Mouse (Mus musculus) CH12.LX (cell line): ENCODE results near the gene Il12rb1. TPM values are rescaled to one million over a fixed set of nuclear protein-coding genes. Genes with fewer than 3 reads are reported as not detected.

Experiments
- DNase-seq: peaks from one replicate; pipeline ENCODE4 v3.0.0-alpha.2; 2013; ENCODE audit errors: extremely low read depth
- H3K27ac ChIP-seq: 2 replicates; pipeline ENCODE4 v1.5.1; 2012; ENCODE audit warnings: low read depth, mild to moderate bottlenecking, control low read depth, moderate library complexity; ENCODE audit not compliant: insufficient read depth
- H3K27me3 ChIP-seq: replicated peaks from 2 replicates; pipeline ENCODE3; 2012; ENCODE audit warnings: inconsistent platforms
- H3K36me3 ChIP-seq, 2 experiments: replicated peaks in 1 of 2; 2 replicates each; pipeline versions ENCODE3 to v1.6.1; 2012; ENCODE audit warnings: inconsistent platforms in 1 of 2, low read length in 1 of 2, mild to moderate bottlenecking in 1 of 2, mixed read lengths in 1 of 2, moderate library complexity in 1 of 2; ENCODE audit not compliant: control insufficient read depth in 1 of 2, insufficient read depth in 1 of 2
- H3K4me1 ChIP-seq, 2 experiments: 2 replicates each; pipeline ENCODE4 v1.6.1; 2012; ENCODE audit warnings: inconsistent platforms in 1 of 2, moderate library complexity in 1 of 2; ENCODE audit not compliant: insufficient read depth in 2 of 2, control insufficient read depth in 1 of 2
- H3K4me2 ChIP-seq: 2 replicates; pipeline ENCODE4 v1.6.1; 2012; ENCODE audit warnings: low read depth, mild to moderate bottlenecking, control low read depth; ENCODE audit not compliant: poor library complexity, insufficient read depth, severe bottlenecking
- H3K4me3 ChIP-seq, 3 experiments: fragments of 150-350 bp in 1 of 3; sonication (generic) in 1 of 3; replicated peaks in 1 of 3; 2 replicates each; pipeline versions ENCODE3 to v1.5.1; 2011 to 2012; ENCODE audit warnings: low read depth in 2 of 3, low read length in 2 of 3, mild to moderate bottlenecking in 2 of 3, moderate library complexity in 2 of 3, control low read depth in 1 of 3, improper control_type of control experiment in 1 of 3, inconsistent platforms in 1 of 3, mixed read lengths in 1 of 3; ENCODE audit not compliant: poor library complexity in 1 of 3
- H3K79me2 ChIP-seq: replicated peaks from 2 replicates; pipeline ENCODE4 v1.6.1; 2012; ENCODE audit warnings: mild to moderate bottlenecking, moderate library complexity; ENCODE audit not compliant: control insufficient read depth, poor library complexity, insufficient read depth, severe bottlenecking; ENCODE audit errors: extremely low read depth
- H3K9ac ChIP-seq: 2 replicates; pipeline ENCODE4 v1.6.1; 2012; ENCODE audit warnings: low read depth, mild to moderate bottlenecking, control low read depth, moderate library complexity; ENCODE audit not compliant: insufficient read depth
- H3K9me3 ChIP-seq: replicated peaks from 2 replicates; pipeline ENCODE3; 2012; ENCODE audit warnings: low read length, inconsistent platforms, mixed read lengths
- BHLHE40 ChIP-seq: IDR thresholded peaks from 2 replicates; pipeline ENCODE4 v1.6.1; 2011; ENCODE audit warnings: mild to moderate bottlenecking, low read depth, low read length, improper control_type of control experiment
- CHD1 ChIP-seq: IDR thresholded peaks from 2 replicates; pipeline ENCODE4 v1.6.1; 2012; ENCODE audit warnings: low read depth, low read length, improper control_type of control experiment, inconsistent platforms
- CHD2 ChIP-seq: IDR thresholded peaks from 2 replicates; pipeline ENCODE4 v1.6.1; 2011; ENCODE audit warnings: low read length, improper control_type of control experiment
- CTCF ChIP-seq, 2 experiments: IDR thresholded peaks in 1 of 2; conservative IDR thresholded peaks in 1 of 2; 2 replicates each; pipeline ENCODE4 v1.5.1; 2011 to 2012; ENCODE audit warnings: low read depth in 2 of 2, low read length in 2 of 2, improper control_type of control experiment in 1 of 2, inconsistent platforms in 1 of 2, mild to moderate bottlenecking in 1 of 2, moderate library complexity in 1 of 2
- EP300 ChIP-seq: IDR thresholded peaks from 2 replicates; pipeline ENCODE4 v1.6.1; 2011; ENCODE audit warnings: low read length, improper control_type of control experiment
- GABPA ChIP-seq: IDR thresholded peaks from 2 replicates; pipeline ENCODE4 v1.6.1; 2012; ENCODE audit warnings: low read depth, low read length, improper control_type of control experiment, inconsistent platforms; ENCODE audit not compliant: insufficient replicate concordance
- HCFC1 ChIP-seq: IDR thresholded peaks from 2 replicates; pipeline ENCODE4 v1.6.1; 2012; ENCODE audit warnings: low read depth, mild to moderate bottlenecking, inconsistent platforms, low read length, improper control_type of control experiment
- IRF4 ChIP-seq: IDR thresholded peaks from 2 replicates; pipeline ENCODE4 v1.6.1; 2014; ENCODE audit warnings: low read depth, mild to moderate bottlenecking, inconsistent platforms, low read length, improper control_type of control experiment
- JUN ChIP-seq: IDR thresholded peaks from 2 replicates; pipeline ENCODE4 v1.6.1; 2011; ENCODE audit warnings: low read depth, mild to moderate bottlenecking, low read length, improper control_type of control experiment, moderate library complexity; ENCODE audit not compliant: insufficient read depth
- JUND ChIP-seq: conservative IDR thresholded peaks from 2 replicates; pipeline ENCODE4 v1.6.1; 2011; ENCODE audit warnings: low read depth, low read length, improper control_type of control experiment
- MAFK ChIP-seq: IDR thresholded peaks from 2 replicates; pipeline ENCODE4 v1.6.1; 2011; ENCODE audit warnings: low read length, improper control_type of control experiment; ENCODE audit not compliant: insufficient replicate concordance
- MAX ChIP-seq: IDR thresholded peaks from 2 replicates; pipeline ENCODE4 v1.6.1; 2011; ENCODE audit warnings: low read length, improper control_type of control experiment
- MAZ ChIP-seq: IDR thresholded peaks from 2 replicates; pipeline ENCODE4 v1.6.1; 2012; ENCODE audit warnings: low read depth, mild to moderate bottlenecking, inconsistent platforms, low read length, improper control_type of control experiment, moderate library complexity
- MEF2A ChIP-seq: IDR thresholded peaks from 2 replicates; pipeline ENCODE4 v1.6.1; 2014; ENCODE audit warnings: low read depth, mild to moderate bottlenecking, inconsistent platforms, low read length, improper control_type of control experiment, borderline replicate concordance
- MXI1 ChIP-seq: IDR thresholded peaks from 2 replicates; pipeline ENCODE4 v1.6.1; 2011; ENCODE audit warnings: mild to moderate bottlenecking, low read depth, low read length, improper control_type of control experiment
- MYC ChIP-seq: IDR thresholded peaks from 2 replicates; pipeline ENCODE4 v1.6.1; 2011; ENCODE audit warnings: low read depth, mild to moderate bottlenecking, improper control_type of control experiment, low read length
- NRF1 ChIP-seq: IDR thresholded peaks from 2 replicates; pipeline ENCODE4 v1.6.1; 2014; ENCODE audit warnings: low read depth, mild to moderate bottlenecking, inconsistent platforms, low read length, improper control_type of control experiment, moderate library complexity
- PAX5 ChIP-seq: IDR thresholded peaks from 2 replicates; pipeline ENCODE4 v1.6.1; 2012; ENCODE audit warnings: low read length, inconsistent platforms, mixed read lengths
- POLR2A ChIP-seq: IDR thresholded peaks from 2 replicates; pipeline ENCODE4 v1.6.1; 2011; ENCODE audit warnings: low read depth, mild to moderate bottlenecking, improper control_type of control experiment, low read length
- POLR2AphosphoS2 ChIP-seq: IDR thresholded peaks from 2 replicates; pipeline ENCODE4 v1.6.1; 2011; ENCODE audit warnings: low read depth, low read length, improper control_type of control experiment
- RAD21 ChIP-seq: IDR thresholded peaks from 2 replicates; pipeline ENCODE4 v1.6.1; 2011; ENCODE audit warnings: low read depth, mild to moderate bottlenecking, low read length, improper control_type of control experiment, moderate library complexity
- RCOR1 ChIP-seq: conservative IDR thresholded peaks from 2 replicates; pipeline ENCODE4 v1.6.1; 2012; ENCODE audit warnings: low read depth, mild to moderate bottlenecking, inconsistent platforms, low read length, improper control_type of control experiment
- SIN3A ChIP-seq: IDR thresholded peaks from 2 replicates; pipeline ENCODE4 v1.6.1; 2012; ENCODE audit warnings: low read length, improper control_type of control experiment, inconsistent platforms
- UBTF ChIP-seq: IDR thresholded peaks from 2 replicates; pipeline ENCODE4 v1.6.1; 2012; ENCODE audit warnings: low read depth, mild to moderate bottlenecking, inconsistent platforms, low read length, improper control_type of control experiment, moderate library complexity
- USF1 ChIP-seq: IDR thresholded peaks from 2 replicates; pipeline ENCODE4 v1.6.1; 2014; ENCODE audit warnings: low read depth, mild to moderate bottlenecking, inconsistent platforms, low read length, improper control_type of control experiment
- USF2 ChIP-seq: conservative IDR thresholded peaks from 2 replicates; pipeline ENCODE4 v1.6.1; 2011; ENCODE audit warnings: low read depth, low read length, improper control_type of control experiment
- ZC3H11A ChIP-seq: IDR thresholded peaks from 2 replicates; pipeline ENCODE4 v1.6.1; 2012; ENCODE audit warnings: low read depth, mild to moderate bottlenecking, inconsistent platforms, low read length, improper control_type of control experiment
- dilution Hi-C: fragments of 300-500 bp; cut with MboI; formaldehyde crosslinking; loops from 2 replicates; pipeline ENCODE4 v1.14.3; 2020; ENCODE audit warnings: low sequenced_read_pairs; ENCODE audit not compliant: extremely low pct_unique_long_range_greater_than_20kb, extremely low pct_ligation_motif_present
- in situ Hi-C: fragments of 300-500 bp; cut with MboI; formaldehyde crosslinking; loops from 3 replicates; pipeline ENCODE4 v1.14.3; 2019; ENCODE audit warnings: low sequenced_read_pairs, low pct_ligation_motif_present, low pct_unique_long_range_greater_than_20kb, mixed read lengths
- polyA plus RNA-seq: library from polyadenylated mRNA; unstranded; fragments of >175 nt; gene quantifications from 2 replicates; pipeline ENCODE4 v1.2.1, GENCODE M21; 2012; ENCODE audit warnings: low read depth; ENCODE audit not compliant: insufficient read length
- total RNA-seq, 2 experiments: library from RNA; depleted of rRNA; stranded (reverse); fragments of 300-350 nt in 1 of 2; fragments of >200 nt in 1 of 2; gene quantifications; 2 replicates each; pipeline ENCODE4 v1.2.3; 2012 to 2014

Gene Il12rb1
- total and polyA plus RNA-seq, 3 experiments: 4.5 to 23.2 (median 12.5) TPM

GRCm38 (mm10) chr8:70838654-70839407 lies 30.6 kb downstream of the Il12rb1 start:
- H3K9ac ChIP-seq: peak overlapping the region; percentile 68
- H3K9me3 ChIP-seq: no peaks in the 10 kb centered on the region
- H3K27me3 ChIP-seq: peaks cover 19% of the 10 kb centered on the region
- peak overlapping the region; percentile 56 for H3K27ac ChIP-seq
- no peak for TF ChIP-seq CHD2
- TF ChIP-seq RAD21: no peak
- TF ChIP-seq USF1: no peak
- no peak for TF ChIP-seq SIN3A
- no peak for TF ChIP-seq USF2
- peak; percentile 42; the same call in 1 of the 2 replicates for TF ChIP-seq NRF1
- TF ChIP-seq MXI1: peak; percentile 43; the same call in 1 of the 2 replicates
- 0 out of 2 replicates have a peak, but pooled peaks have one; percentile 10 for TF ChIP-seq MAX
- H3K4me1 ChIP-seq: peaks cover 6 to 23% of the 10 kb centered on the region in 2 experiments
- no peaks in the 10 kb centered on the region for H3K79me2 ChIP-seq
- peaks cover 12 to 27% of the 10 kb centered on the region in 2 experiments for H3K36me3 ChIP-seq
- H3K4me3 ChIP-seq: peak overlapping the region; percentile 69 to 80 (median 79)
- in situ Hi-C loops: no loop called here
- no peak for DNase-seq
- H3K4me2 ChIP-seq: peak overlapping the region; percentile 21
- dilution Hi-C loops: no loop called here

GRCm38 (mm10) chr8:70839408-70840351 lies 31.4 kb downstream of the Il12rb1 start, which contains the start of gene Arrdc2:
TSS of gene Arrdc2 (minus strand) at chr8:70839720.
- peaks cover 24% of the 10 kb centered on the region for H3K27me3 ChIP-seq
- no peaks in the 10 kb centered on the region for H3K79me2 ChIP-seq
- in situ Hi-C loops (loop anchor here (5.0 to 10.0 kb wide), 2 partner anchors 77 to 125 kb away; partner anchors contain the start of genes Gm3336 and Mpv17l2), dilution Hi-C loops (no loop called here)
- H3K36me3 ChIP-seq: peaks cover 12 to 25% of the 10 kb centered on the region in 2 experiments
- peaks cover 2 to 17% of the 10 kb centered on the region in 2 experiments; a peak in 3 of 4 replicates for H3K4me1 ChIP-seq
- DNase-seq: peak; percentile 100
- peak within 1 kb of the TSS; percentile 69 to 80 (median 79) for H3K4me3 ChIP-seq
- H3K9me3 ChIP-seq: no peaks in the 10 kb centered on the region
- peak within 1 kb of the TSS; percentile 56 for H3K27ac ChIP-seq
- peak within 1 kb of the TSS; percentile 31 for H3K4me2 ChIP-seq
- H3K9ac ChIP-seq: peak within 1 kb of the TSS; percentile 68
- TF ChIP-seq NRF1 (peak; percentile 1; the same call in 1 of the 2 replicates), USF2 (no peak), CHD2 (peak; percentile 49; the same call in 1 of the 2 replicates), SIN3A (peak; percentile 47), MYC (no peak), MXI1 (peak; percentile 42; the same call in 1 of the 2 replicates), POLR2A (peak; percentile 100), UBTF (no peak), IRF4 (0 out of 2 replicates have a peak, but pooled peaks have one; percentile 24), JUN (no peak), MAZ (no peak), POLR2AphosphoS2 (peak; percentile 94), MAFK (no peak), RCOR1 (no peak), CHD1 (no peak), HCFC1 (peak; percentile 66), MEF2A (peak; percentile 34; the same call in 1 of the 2 replicates), GABPA (no peak), JUND (no peak), CTCF (conservative IDR thresholded peaks at IDR 0.05 in 1 of 2, IDR thresholded peaks at IDR 0.05 in 1 of 2; ENCODE audit: low read depth in 2 of 2, low read length in 2 of 2) (no peak), RAD21 (no peak), EP300 (no peak), PAX5 (no peak), ZC3H11A (no peak), BHLHE40 (peak; percentile 8; the same call in 1 of the 2 replicates)
